Mouse (Mus musculus) stomach, postnatal 0 days (tissue): Measurements from ENCODE around the gene Sh2d4b.

Experiments used
- CTCF ChIP-seq: IDR thresholded peaks from 2 replicates; pipeline ENCODE4 v1.5.1; 2016; ENCODE audit warnings: antibody characterized with exemption, low read depth, mild to moderate bottlenecking, moderate library complexity
- EP300 ChIP-seq: optimal IDR thresholded peaks from 2 replicates; pipeline ENCODE3; 2016; ENCODE audit warnings: antibody characterized with exemption

GRCm38 (mm10) chr14:40942429-40942828 is 49.4 kb upstream of the Sh2d4b start:
- TF ChIP-seq CTCF (no peak), EP300 (no peak)
